Mouse (Mus musculus) naive thymus-derived CD4-positive, alpha-beta T cell, adult 5 months (primary cell): Measurements from ENCODE around the gene Amot. TPM values are rescaled to one million over a fixed set of nuclear protein-coding genes. Genes with fewer than 3 reads are reported as not detected.

Source experiments
- polyA plus RNA-seq: library from polyadenylated mRNA; unstranded; fragments of 100-300 nt; shearing (Covaris generic); gene quantifications from one replicate; pipeline ENCODE4 v1.2.1, GENCODE M21; 2017

The Amot gene
- polyA plus RNA-seq = not detected

GRCm38 (mm10) chrX:145504717-145505415 lies at the start of gene Amot:
Gene Amot (minus strand): TSS chrX:145505181.

Other genes starting within 250 kb of the Amot start
- gene Lhfpl1, start 156.1 kb downstream of the Amot start, polyA plus RNA-seq = not detected